Mouse (Mus musculus) hindbrain, embryonic 10.5 days (tissue): ENCODE measurements around the gene Stxbp5l. TPM values are rescaled to one million over a fixed set of nuclear protein-coding genes. Genes with fewer than 3 reads are reported as not detected.

Experiments
- DNase-seq: peaks from one replicate; pipeline ENCODE4 v3.0.0-alpha.2; 2017; ENCODE audit warnings: low spot score
- H3K27ac ChIP-seq: fragments of 300-500 bp; sonication (generic); 2 replicates; pipeline ENCODE4 v1.5.1; 2016; ENCODE audit warnings: mild to moderate bottlenecking, moderate library complexity
- H3K27me3 ChIP-seq: fragments of 300-500 bp; sonication (generic); 2 replicates; pipeline ENCODE4 v1.6.1; 2016; ENCODE audit warnings: mild to moderate bottlenecking; ENCODE audit not compliant: poor library complexity, insufficient read depth, severe bottlenecking
- H3K36me3 ChIP-seq: fragments of 300-500 bp; sonication (generic); 2 replicates; pipeline ENCODE4 v1.6.1; 2016; ENCODE audit warnings: mild to moderate bottlenecking, moderate library complexity
- H3K4me1 ChIP-seq: fragments of 300-500 bp; sonication (generic); replicated peaks from 2 replicates; pipeline ENCODE4 v1.6.1; 2016; ENCODE audit warnings: mild to moderate bottlenecking
- H3K4me3 ChIP-seq: fragments of 300-500 bp; sonication (generic); 2 replicates; pipeline ENCODE4 v1.5.1; 2016; ENCODE audit warnings: mild to moderate bottlenecking, moderate library complexity
- H3K9me3 ChIP-seq: fragments of 300-500 bp; sonication (generic); 2 replicates; pipeline ENCODE4 v1.6.1; 2016; ENCODE audit warnings: mild to moderate bottlenecking, moderate library complexity
- WGBS: fragments of 180-500 bp; shearing (Covaris S2); methylation state at CpG from one replicate; pipeline ENCODE4 v1.1.7; 2016; 5-methylcytosine and 5-hydroxymethylcytosine counted together
- polyA plus RNA-seq: library from polyadenylated mRNA; unstranded; fragments of >200 nt; fragmentation: Nextera tagmentation; extraction: Ambion mirVana; gene quantifications from 2 replicates; pipeline ENCODE4 v1.2.1, GENCODE M21; 2016

Stxbp5l gene
- 1.9 and 4.0 TPM in 2 replicates for polyA plus RNA-seq

DNA sequence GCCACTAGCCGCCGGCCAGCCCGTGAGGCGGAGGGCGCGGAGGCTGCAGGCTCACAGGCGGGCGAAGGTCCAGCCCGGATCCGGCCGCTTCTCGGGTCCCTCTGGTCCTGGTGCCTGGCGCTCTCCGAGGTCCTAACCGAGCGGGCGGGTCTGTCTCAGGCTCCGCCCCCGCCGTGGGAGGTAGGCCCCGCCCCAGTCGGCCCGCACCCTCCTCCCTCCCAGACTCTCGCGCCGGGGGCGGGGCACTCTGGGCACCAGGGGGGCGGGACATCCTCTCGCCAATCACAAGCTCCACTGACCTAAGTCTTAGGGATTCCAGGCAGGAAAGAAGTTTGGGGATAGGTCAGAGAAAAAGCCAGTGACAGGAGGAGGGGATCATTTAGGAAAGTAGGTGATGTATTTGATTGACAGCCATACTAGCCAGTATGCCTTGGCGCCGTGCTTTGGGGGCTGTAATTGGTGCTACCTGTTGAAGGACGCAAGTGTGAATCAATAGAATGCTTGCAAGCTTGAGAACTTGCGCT, at the start of gene Stxbp5l:
Gene Stxbp5l, minus strand, starts transcription at position 142 of the 524 bp plus-strand sequence.
- peak within 1 kb of the TSS; percentile 87 for H3K4me3 ChIP-seq
- H3K9me3 ChIP-seq = no peaks in the 10 kb centered on the region
- peaks cover 17% of the 10 kb centered on the region for H3K4me1 ChIP-seq
- WGBS = under 1% methylated on average over 33 of the region's 33 CpGs
- H3K36me3 ChIP-seq = no peaks in the 10 kb centered on the region
- peak; percentile 93 for DNase-seq
- H3K27ac ChIP-seq = peak within 1 kb of the TSS; percentile 81
- H3K27me3 ChIP-seq = peaks cover 20% of the 10 kb centered on the region

- DNase-seq = no peak
- no peak overlapping the region for H3K4me3 ChIP-seq
- H3K4me1 ChIP-seq = no peaks in the 10 kb centered on the region
- no peak overlapping the region for H3K27ac ChIP-seq
- WGBS = 84% methylated on average over 5 of the region's 5 CpGs
- no peaks in the 10 kb centered on the region for H3K27me3 ChIP-seq
- H3K36me3 ChIP-seq = no peaks in the 10 kb centered on the region
- H3K9me3 ChIP-seq = no peaks in the 10 kb centered on the region
Measured at GRCm38 (mm10) chr16:37433418-37434204, 48.8 kb upstream of the Stxbp5l start.

GRCm38 (mm10) chr16:37425434-37425833, 40.7 kb upstream of the Stxbp5l start:
- Histone ChIP-seq H3K36me3 (no peaks in the 10 kb centered on the region), H3K4me3 (no peak overlapping the region), H3K9me3 (no peaks in the 10 kb centered on the region), H3K27me3 (no peaks in the 10 kb centered on the region), H3K27ac (no peak overlapping the region), H3K4me1 (no peaks in the 10 kb centered on the region)
- WGBS = 84% methylated on average over 1 of the region's 1 CpGs
- no peak for DNase-seq

DNA sequence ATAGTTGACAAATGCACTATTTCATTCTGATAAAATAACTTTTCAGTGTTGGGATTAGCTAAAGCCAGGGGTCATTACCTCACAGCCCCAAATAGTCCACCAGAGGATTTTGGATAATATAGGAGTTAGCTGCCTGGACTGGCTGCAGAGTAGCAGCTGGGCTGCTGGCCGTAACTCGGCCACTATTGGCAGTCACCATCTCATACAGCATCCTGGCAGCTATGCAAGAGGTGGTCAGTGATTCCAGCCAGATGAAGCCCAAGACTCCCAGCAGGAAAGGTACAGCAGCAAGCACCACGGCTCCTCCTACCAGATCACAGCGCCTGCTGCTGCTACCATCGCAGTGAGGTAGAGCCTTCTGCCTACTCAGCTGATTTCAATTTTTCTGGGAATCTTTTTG, 38.1 kb upstream of the Stxbp5l start:
- H3K9me3 ChIP-seq = no peaks in the 10 kb centered on the region
- no peak overlapping the region for H3K4me3 ChIP-seq
- WGBS = 83% methylated on average over 5 of the region's 5 CpGs
- H3K4me1 ChIP-seq = no peaks in the 10 kb centered on the region
- DNase-seq = no peak
- H3K36me3 ChIP-seq = no peaks in the 10 kb centered on the region
- H3K27ac ChIP-seq = no peak overlapping the region
- H3K27me3 ChIP-seq = no peaks in the 10 kb centered on the region

DNA sequence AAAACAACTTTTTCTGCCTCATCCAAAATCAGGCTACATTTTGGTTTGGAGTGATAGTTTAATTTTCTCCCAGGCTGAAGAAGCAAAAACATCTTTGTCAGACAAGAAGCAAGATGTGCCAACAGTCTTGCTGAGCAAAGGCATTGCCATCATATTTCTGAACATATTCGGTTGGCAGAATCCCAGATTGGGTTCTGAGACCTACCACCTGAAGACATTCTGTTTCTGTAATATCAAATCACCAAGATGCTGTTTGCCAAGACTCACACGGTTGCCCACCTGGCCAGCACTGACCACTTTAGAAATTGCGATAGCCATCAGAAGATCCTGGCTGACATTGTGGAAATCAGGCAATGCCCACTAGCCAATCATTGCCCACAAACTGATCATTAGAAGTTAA, 37.1 kb upstream of the Stxbp5l start:
- Histone ChIP-seq H3K36me3 (no peaks in the 10 kb centered on the region), H3K27ac (no peak overlapping the region), H3K9me3 (peaks cover 5% of the 10 kb centered on the region; the same call in 1 of the 2 replicates), H3K4me3 (no peak overlapping the region), H3K4me1 (no peaks in the 10 kb centered on the region), H3K27me3 (no peaks in the 10 kb centered on the region)
- 96% methylated on average over 3 of the region's 3 CpGs for WGBS
- no peak for DNase-seq

GRCm38 (mm10) chr16:37420512-37420911, 35.8 kb upstream of the Stxbp5l start:
- DNase-seq = no peak
- H3K36me3 ChIP-seq = no peaks in the 10 kb centered on the region
- peaks cover 5% of the 10 kb centered on the region; the same call in 1 of the 2 replicates for H3K9me3 ChIP-seq
- H3K27ac ChIP-seq = no peak overlapping the region
- WGBS = 89% methylated on average over 2 of the region's 2 CpGs
- no peaks in the 10 kb centered on the region for H3K4me1 ChIP-seq
- H3K4me3 ChIP-seq = no peak overlapping the region
- H3K27me3 ChIP-seq = no peaks in the 10 kb centered on the region

DNA sequence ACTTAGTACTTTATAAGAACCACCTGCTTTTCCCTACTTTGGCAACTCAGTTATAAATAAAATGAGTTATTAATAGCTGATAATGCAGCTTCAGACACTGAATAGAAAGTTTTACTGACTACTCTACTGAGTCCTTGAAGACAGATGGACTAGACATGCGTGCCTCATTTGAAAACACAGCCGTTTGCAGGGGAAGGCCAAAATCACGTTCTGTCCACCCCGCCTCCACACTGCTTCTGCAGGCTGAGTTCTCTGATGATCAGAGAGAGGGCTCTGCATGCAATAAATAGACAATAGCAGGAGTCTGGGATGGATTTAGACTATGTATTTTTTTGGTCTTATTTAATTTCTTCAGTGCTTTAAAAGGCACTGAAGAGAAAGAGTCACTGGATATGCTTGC, 20.8 kb upstream of the Stxbp5l start:
- no peak for DNase-seq
- 83% methylated on average over 4 of the region's 4 CpGs for WGBS
- H3K27me3 ChIP-seq = no peaks in the 10 kb centered on the region
- H3K36me3 ChIP-seq = no peaks in the 10 kb centered on the region
- H3K4me3 ChIP-seq = no peak overlapping the region
- H3K9me3 ChIP-seq = no peaks in the 10 kb centered on the region
- no peak overlapping the region for H3K27ac ChIP-seq
- no peaks in the 10 kb centered on the region for H3K4me1 ChIP-seq

- 84% methylated on average over 1 of the region's 1 CpGs for WGBS
- no peaks in the 10 kb centered on the region for H3K4me1 ChIP-seq
- H3K4me3 ChIP-seq = no peak overlapping the region
- H3K27ac ChIP-seq = no peak overlapping the region
- H3K27me3 ChIP-seq = no peaks in the 10 kb centered on the region
- no peak for DNase-seq
- H3K36me3 ChIP-seq = no peaks in the 10 kb centered on the region
- H3K9me3 ChIP-seq = no peaks in the 10 kb centered on the region
Measured at GRCm38 (mm10) chr16:37404922-37405321, 20.2 kb upstream of the Stxbp5l start.

GRCm38 (mm10) chr16:37389964-37390363, 5.2 kb upstream of the Stxbp5l start:
- H3K4me3 ChIP-seq = no peak overlapping the region
- no peaks in the 10 kb centered on the region for H3K9me3 ChIP-seq
- H3K27me3 ChIP-seq = peaks cover 3% of the 10 kb centered on the region; the same call in 1 of the 2 replicates
- H3K27ac ChIP-seq = no peak overlapping the region
- DNase-seq = no peak
- H3K36me3 ChIP-seq = no peaks in the 10 kb centered on the region
- H3K4me1 ChIP-seq = peaks cover 5% of the 10 kb centered on the region; the same call in 1 of the 2 replicates

- H3K27ac ChIP-seq = no peak overlapping the region
- 81% methylated on average over 4 of the region's 4 CpGs for WGBS
- peaks cover 11% of the 10 kb centered on the region for H3K4me1 ChIP-seq
- no peaks in the 10 kb centered on the region for H3K9me3 ChIP-seq
- H3K36me3 ChIP-seq = no peaks in the 10 kb centered on the region
- peaks cover 4% of the 10 kb centered on the region; the same call in 1 of the 2 replicates for H3K27me3 ChIP-seq
- DNase-seq = no peak
- no peak overlapping the region for H3K4me3 ChIP-seq
Measured at GRCm38 (mm10) chr16:37389201-37389905, 4.6 kb upstream of the Stxbp5l start.

DNA sequence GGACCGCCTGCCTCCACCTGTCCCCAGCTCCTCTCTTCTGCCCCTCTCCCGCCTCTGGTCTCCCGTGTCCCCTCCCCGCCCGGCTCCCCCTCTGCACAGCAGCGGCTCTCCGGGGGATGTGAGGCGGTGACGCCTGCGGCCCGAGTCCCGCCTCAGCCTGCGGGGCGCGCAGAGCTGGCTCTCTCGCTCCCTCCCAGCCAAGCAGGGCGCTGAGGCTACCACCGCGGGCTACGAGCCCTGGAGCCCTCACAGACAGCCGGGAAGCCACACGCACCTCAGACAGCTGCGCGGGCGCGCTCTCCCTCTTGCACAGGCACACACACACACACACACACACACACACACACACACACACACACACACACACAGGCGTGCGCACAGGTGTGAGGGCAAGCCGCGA, 393 bp downstream of the Stxbp5l start:
- 0% methylated on average over 30 of the region's 30 CpGs for WGBS
- peak overlapping the region; percentile 87 for H3K4me3 ChIP-seq
- no peaks in the 10 kb centered on the region for H3K36me3 ChIP-seq
- H3K27me3 ChIP-seq = peaks cover 20% of the 10 kb centered on the region
- H3K9me3 ChIP-seq = no peaks in the 10 kb centered on the region
- H3K27ac ChIP-seq = peak overlapping the region; percentile 81
- H3K4me1 ChIP-seq = peaks cover 17% of the 10 kb centered on the region
- DNase-seq = no peak

DNA sequence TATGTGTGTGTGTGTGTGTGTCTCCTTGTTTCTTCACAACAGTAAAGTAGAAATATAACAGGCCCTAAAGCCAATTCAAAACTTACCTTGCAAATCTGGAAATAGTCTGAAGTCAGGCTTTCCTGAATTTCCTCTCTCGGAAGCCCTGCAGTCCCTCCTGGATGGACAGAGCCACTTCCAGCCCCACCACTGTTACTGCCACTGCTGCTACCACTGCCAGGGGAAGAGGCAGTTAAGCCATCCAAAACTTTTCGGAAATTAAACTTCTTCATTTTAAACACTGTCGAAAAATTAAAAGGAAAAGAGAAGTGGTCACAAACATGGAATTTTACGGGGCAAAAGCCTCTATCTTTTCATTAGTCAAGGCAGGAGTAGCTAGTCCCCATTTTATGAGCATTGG, 1.3 kb downstream of the Stxbp5l start:
- WGBS = 54% methylated on average over 4 of the region's 4 CpGs
- DNase-seq = no peak
- no peak overlapping the region for H3K27ac ChIP-seq
- H3K9me3 ChIP-seq = no peaks in the 10 kb centered on the region
- no peaks in the 10 kb centered on the region for H3K36me3 ChIP-seq
- peaks cover 20% of the 10 kb centered on the region for H3K27me3 ChIP-seq
- H3K4me3 ChIP-seq = 0 out of 2 replicates have a peak overlapping the region, but pooled peaks have one; percentile 87
- peaks cover 17% of the 10 kb centered on the region for H3K4me1 ChIP-seq

DNA sequence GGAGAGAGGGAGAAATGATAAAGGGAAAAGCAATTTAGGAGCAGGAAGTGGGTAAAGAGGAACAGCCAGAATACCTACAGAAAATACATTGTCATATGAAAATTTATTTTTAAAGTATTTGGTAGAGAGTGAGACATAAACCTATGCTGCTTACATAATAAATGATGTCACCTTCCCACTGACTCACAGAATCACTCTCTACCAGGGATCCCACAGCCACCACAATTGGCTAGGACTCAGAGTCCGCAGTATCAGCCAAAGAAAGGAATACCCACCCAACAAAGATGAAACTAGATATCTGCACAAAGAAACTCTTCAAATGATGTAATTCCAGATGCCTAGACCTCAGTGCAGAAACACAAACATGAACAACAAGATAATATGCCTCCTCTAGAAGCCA, 12.0 kb downstream of the Stxbp5l start:
- no peak for DNase-seq
- no peak overlapping the region for H3K27ac ChIP-seq
- H3K4me1 ChIP-seq = peaks cover 3% of the 10 kb centered on the region; the same call in 1 of the 2 replicates
- no peak overlapping the region for H3K4me3 ChIP-seq
- H3K27me3 ChIP-seq = no peaks in the 10 kb centered on the region
- H3K9me3 ChIP-seq = no peaks in the 10 kb centered on the region
- WGBS = 81% methylated on average over 1 of the region's 1 CpGs
- no peaks in the 10 kb centered on the region for H3K36me3 ChIP-seq
